Mouse (Mus musculus) heart, embryonic 10.5 days (tissue): ENCODE results near the gene Cib4. TPM values are rescaled to one million over a fixed set of nuclear protein-coding genes. Genes with fewer than 3 reads are reported as not detected.

Experiments
- DNase-seq: peaks from one replicate; pipeline ENCODE4 v3.0.0-alpha.2; 2017; ENCODE audit warnings: low spot score
- H3K27ac ChIP-seq: fragments of 300-500 bp; sonication (generic); 2 replicates; pipeline ENCODE4 v1.5.1; 2016; ENCODE audit warnings: mild to moderate bottlenecking
- H3K27me3 ChIP-seq: fragments of 300-500 bp; sonication (generic); 2 replicates; pipeline ENCODE4 v1.6.1; 2016; ENCODE audit warnings: mild to moderate bottlenecking; ENCODE audit not compliant: poor library complexity, insufficient read depth, severe bottlenecking
- H3K36me3 ChIP-seq: fragments of 300-500 bp; sonication (generic); 2 replicates; pipeline ENCODE4 v1.6.1; 2016; ENCODE audit warnings: mild to moderate bottlenecking, moderate library complexity
- H3K4me1 ChIP-seq: fragments of 300-500 bp; sonication (generic); 2 replicates; pipeline ENCODE4 v1.6.1; 2016; ENCODE audit warnings: mild to moderate bottlenecking
- H3K4me3 ChIP-seq: fragments of 300-500 bp; sonication (generic); 2 replicates; pipeline ENCODE4 v1.5.1; 2016; ENCODE audit warnings: mild to moderate bottlenecking, moderate library complexity
- H3K9me3 ChIP-seq: fragments of 300-500 bp; sonication (generic); 2 replicates; pipeline ENCODE4 v1.6.1; 2016; ENCODE audit warnings: mild to moderate bottlenecking, moderate library complexity
- WGBS: fragments of 180-500 bp; shearing (Covaris S2); methylation state at CpG from one replicate; pipeline ENCODE4 v1.1.7; 2016; 5-methylcytosine and 5-hydroxymethylcytosine counted together
- polyA plus RNA-seq: library from polyadenylated mRNA; unstranded; fragments of >200 nt; fragmentation: Nextera tagmentation; extraction: Ambion mirVana; gene quantifications from 2 replicates; pipeline ENCODE4 v1.2.1, GENCODE M21; 2016

Gene Cib4
- polyA plus RNA-seq, 1 experiment from 2014 or later, result not detected

DNA sequence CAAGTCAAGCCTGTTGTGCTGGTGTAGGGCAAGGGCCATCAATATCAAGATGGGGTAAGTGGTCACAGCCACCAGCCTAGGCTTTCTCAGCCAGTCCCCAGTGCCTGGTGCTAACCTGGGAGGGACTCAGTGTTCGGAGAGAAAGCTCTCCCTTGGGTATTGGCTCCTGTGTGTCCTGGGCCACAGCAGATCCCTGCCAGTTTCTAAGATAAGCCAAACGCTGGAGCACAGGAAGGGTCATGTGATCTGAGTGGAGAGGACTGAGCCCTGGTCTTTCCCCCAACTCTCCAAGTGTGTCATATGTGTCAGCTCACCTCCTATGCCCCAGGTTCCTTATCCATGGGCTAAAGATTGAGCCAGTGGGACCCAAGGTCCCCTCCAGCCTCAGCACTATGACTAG lies 41.5 kb upstream of the Cib4 start:
- Histone ChIP-seq H3K4me1 (peaks cover 62% of the 10 kb centered on the region), H3K9me3 (no peaks in the 10 kb centered on the region), H3K4me3 (no peak overlapping the region), H3K27ac (peak overlapping the region; percentile 80; the same call in 1 of the 2 replicates), H3K36me3 (no peaks in the 10 kb centered on the region), H3K27me3 (peaks cover 51% of the 10 kb centered on the region)
- 15% methylated on average over 2 of the region's 2 CpGs for WGBS
- DNase-seq, result no peak

DNA sequence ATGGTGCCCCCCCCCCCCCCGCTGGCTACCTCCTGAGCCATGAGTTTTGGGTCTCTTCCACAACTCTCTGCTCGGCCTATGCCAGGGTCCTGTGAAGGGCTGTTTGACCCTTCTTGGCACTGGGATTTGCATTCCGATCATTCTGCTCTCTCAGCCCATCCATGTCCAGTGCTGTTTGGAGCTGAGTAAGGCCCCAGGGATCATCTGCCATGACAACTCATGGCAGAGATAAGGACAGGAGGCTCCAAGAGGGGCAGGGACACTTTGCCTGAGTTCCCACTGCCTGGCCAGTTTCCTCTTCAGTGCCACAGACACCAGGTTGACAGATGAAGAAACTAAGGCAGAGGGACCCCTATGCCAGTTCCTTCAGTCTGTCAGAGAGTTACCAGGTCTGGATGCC lies 41.0 kb upstream of the Cib4 start:
- Histone ChIP-seq H3K36me3 (no peaks in the 10 kb centered on the region), H3K9me3 (no peaks in the 10 kb centered on the region), H3K4me1 (peaks cover 62% of the 10 kb centered on the region), H3K27ac (peak overlapping the region; percentile 80; the same call in 1 of the 2 replicates), H3K27me3 (peaks cover 51% of the 10 kb centered on the region), H3K4me3 (no peak overlapping the region)
- DNase-seq, result no peak
- WGBS, result 53% methylated on average over 3 of the region's 3 CpGs

DNA sequence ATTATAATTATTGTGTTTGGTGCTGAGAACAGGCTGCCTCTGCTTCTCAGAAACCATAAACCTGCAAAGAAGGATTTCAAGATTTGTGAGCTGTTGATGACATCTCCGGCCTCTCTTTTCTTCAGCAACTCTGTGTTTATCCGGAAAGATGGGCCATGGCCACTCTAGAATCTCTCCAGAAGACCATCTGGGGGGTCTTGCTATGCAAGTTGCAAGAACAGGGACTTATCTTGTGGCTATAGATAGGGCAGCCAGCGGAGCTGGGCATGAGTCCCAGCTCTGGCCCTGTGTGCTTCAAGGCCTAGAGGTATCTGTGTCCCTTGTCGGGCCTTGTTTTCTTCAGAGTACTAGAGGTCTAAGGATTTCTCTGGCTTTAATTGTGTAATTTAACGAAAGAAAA lies 36.4 kb upstream of the Cib4 start:
- H3K4me1 ChIP-seq, result peaks cover 49% of the 10 kb centered on the region

DNA sequence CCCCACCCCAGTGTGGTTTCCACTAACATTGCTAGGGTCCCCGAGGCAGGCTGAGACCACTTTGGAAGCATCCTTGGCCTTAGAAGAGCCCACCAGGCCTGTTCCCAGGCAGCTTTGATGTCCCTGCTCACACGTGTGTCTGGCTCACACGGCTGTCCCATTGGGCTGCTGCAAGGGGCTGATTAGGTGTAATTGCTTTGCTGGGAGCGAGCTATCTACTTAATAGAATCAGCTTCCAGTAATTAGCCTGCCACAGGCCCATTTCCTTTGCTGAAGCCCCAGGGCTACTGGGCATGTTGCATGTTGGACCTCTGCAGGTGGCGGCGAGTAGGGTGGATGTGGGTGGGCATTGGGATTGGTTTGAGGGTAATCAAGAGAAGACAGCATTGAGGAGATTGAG lies 35.1 kb upstream of the Cib4 start:
- no peaks in the 10 kb centered on the region for H3K36me3 ChIP-seq
- WGBS, result 65% methylated on average over 6 of the region's 6 CpGs
- no peak overlapping the region for H3K4me3 ChIP-seq
- 0 out of 2 replicates have a peak, but pooled peaks cover 4% of the 10 kb centered on the region for H3K27me3 ChIP-seq
- no peaks in the 10 kb centered on the region for H3K9me3 ChIP-seq
- no peak overlapping the region for H3K27ac ChIP-seq
- no peak for DNase-seq
- H3K4me1 ChIP-seq, result peaks cover 54% of the 10 kb centered on the region

More for the DNA sequence above, 36.4 kb upstream of the Cib4 start:
- 55% methylated on average over 5 of the region's 5 CpGs for WGBS
- H3K36me3 ChIP-seq, result no peaks in the 10 kb centered on the region
- H3K27me3 ChIP-seq, result peaks cover 14% of the 10 kb centered on the region; the same call in 1 of the 2 replicates
- peak overlapping the region; percentile 22; the same call in 1 of the 2 replicates for H3K27ac ChIP-seq
- H3K9me3 ChIP-seq, result no peaks in the 10 kb centered on the region
- no peak for DNase-seq
- no peak overlapping the region for H3K4me3 ChIP-seq

DNA sequence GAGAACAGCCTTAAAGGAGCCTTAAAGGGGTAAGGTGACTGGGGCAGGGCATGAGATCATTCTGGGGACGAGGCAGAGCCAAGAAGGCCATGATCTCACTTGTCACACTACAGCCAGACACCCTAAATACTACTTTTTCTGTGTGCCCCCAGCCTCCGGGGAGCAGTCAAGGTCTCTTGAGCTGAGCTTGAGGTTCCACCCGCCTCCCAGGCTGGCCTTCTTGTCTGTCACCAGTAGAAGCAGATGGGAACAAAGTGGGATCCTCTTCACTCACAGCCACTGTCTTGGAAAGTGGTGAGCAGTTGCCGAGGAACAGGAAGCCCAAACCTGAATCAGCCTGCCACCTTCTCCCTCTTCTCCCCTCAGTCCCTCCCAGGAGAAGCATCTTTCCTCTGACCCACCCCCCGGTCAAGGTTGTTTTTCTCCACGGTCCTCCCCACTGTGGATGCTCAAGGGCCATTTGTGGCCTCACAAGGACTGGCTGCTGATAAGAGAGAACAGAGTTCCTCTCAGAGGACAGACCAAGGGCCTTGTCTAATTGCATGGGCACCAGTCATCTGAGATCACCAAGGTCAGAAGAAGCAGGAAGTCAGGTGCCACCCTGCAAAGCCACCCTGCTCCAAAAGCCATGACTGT lies 32.9 kb upstream of the Cib4 start:
- DNase-seq, result no peak
- Histone ChIP-seq H3K4me3 (no peak overlapping the region), H3K27ac (peak overlapping the region; percentile 87), H3K36me3 (no peaks in the 10 kb centered on the region), H3K9me3 (no peaks in the 10 kb centered on the region), H3K27me3 (no peaks in the 10 kb centered on the region), H3K4me1 (peaks cover 54% of the 10 kb centered on the region)
- 40% methylated on average over 6 of the region's 6 CpGs for WGBS

DNA sequence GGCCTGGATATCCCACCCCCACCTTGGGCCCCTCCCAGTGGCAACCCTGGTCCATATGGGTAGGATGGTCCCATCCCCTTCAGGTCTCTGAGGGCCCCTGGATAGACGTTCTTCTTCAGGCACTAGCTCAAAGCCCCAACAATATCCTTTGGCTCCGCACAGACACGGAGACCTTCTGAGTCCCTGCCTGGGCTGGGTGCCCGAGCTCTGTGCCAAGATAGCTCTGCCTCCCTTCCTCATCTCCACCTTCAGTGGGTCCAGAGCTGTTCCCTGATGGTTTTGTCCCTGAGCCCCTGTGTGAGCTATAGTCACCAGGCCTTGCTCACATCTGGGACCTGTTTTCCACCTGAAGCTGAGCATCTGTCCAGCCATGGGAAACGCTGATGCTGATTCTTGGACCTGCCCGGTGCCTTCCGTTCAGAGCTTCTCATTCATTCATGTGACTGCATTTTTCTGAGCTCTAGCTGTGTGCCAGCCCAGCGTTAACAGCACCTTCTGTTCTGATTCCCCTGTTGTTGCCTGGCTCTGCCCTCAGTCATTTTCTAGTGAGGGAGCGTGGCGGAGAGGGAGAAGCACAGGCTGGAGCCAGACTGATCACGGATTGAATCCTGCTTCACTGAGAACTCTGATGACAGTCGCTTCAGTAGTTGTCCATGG lies 32.1 kb upstream of the Cib4 start:
- WGBS, result 77% methylated on average over 12 of the region's 12 CpGs
- no peak overlapping the region for H3K4me3 ChIP-seq
- H3K27ac ChIP-seq, result peak overlapping the region; percentile 87
- H3K4me1 ChIP-seq, result peaks cover 55% of the 10 kb centered on the region
- no peaks in the 10 kb centered on the region for H3K27me3 ChIP-seq
- no peaks in the 10 kb centered on the region for H3K9me3 ChIP-seq
- H3K36me3 ChIP-seq, result no peaks in the 10 kb centered on the region
- no peak for DNase-seq

DNA sequence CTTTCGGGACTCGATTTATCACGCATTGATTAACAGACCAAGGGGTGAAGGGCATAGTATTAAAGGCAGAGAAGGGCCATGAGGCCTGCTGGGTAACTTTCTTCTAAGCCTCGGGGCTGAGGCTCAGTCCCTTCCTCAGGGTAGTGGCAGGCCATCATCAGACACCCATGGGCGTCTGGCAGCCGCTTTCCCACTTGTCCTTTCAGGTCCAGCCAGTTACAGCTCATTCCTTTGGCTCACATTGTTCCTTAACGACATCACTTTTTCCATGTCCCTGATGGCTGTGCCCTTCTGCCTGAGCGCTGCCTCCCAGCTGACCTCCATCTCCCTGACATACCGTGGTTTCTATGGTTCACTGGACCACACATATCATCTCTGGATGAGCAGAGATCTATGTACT lies 31.6 kb upstream of the Cib4 start:
- H3K9me3 ChIP-seq, result no peaks in the 10 kb centered on the region
- no peak for DNase-seq
- H3K4me3 ChIP-seq, result no peak overlapping the region
- H3K4me1 ChIP-seq, result peaks cover 58% of the 10 kb centered on the region
- H3K27ac ChIP-seq, result peak overlapping the region; percentile 87
- WGBS, result 44% methylated on average over 9 of the region's 9 CpGs
- no peaks in the 10 kb centered on the region for H3K36me3 ChIP-seq
- H3K27me3 ChIP-seq, result no peaks in the 10 kb centered on the region

DNA sequence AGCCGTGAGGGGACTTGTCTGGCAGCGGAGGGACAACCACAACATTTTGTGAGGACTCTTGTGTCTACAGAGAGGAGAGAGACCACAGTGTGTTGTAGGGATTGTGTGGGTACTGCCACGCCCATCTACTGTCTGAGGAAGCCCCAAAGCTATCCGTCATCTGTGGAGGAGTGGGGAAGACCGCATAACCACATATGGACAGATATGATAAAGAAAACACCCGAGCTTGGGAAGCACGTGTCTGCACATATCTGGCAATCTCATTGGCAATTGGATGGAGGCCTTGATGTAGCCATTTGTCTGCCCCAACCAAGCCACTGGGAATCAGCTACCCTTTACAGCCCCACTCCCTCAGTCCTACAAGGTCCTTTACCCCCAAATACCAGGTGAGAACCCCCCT lies 30.6 kb upstream of the Cib4 start:
- peaks cover 59% of the 10 kb centered on the region for H3K4me1 ChIP-seq
- DNase-seq, result no peak
- H3K4me3 ChIP-seq, result no peak overlapping the region
- H3K36me3 ChIP-seq, result no peaks in the 10 kb centered on the region
- no peaks in the 10 kb centered on the region for H3K9me3 ChIP-seq
- no peaks in the 10 kb centered on the region for H3K27me3 ChIP-seq
- 75% methylated on average over 7 of the region's 7 CpGs for WGBS
- H3K27ac ChIP-seq, result peak overlapping the region; percentile 87

DNA sequence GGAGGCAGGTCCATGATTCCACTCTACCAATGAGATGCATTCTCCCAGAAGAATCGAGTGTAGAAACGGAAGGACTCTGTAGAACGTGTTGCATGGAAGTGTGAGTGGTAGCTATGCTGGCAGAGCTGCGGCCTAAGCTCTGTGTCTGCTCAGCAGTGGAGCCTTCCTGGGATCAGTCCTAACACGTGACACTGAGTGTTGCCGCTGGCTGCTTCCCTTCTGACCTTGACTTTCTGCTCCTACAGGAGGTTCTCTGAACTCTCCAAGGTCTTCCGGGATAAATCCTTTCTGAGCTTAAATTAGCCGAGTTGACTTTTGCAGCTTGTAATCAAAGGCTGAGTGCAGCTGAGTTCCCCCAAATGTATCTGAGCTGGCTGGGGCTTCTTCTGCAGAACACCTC lies 28.7 kb upstream of the Cib4 start:
- no peaks in the 10 kb centered on the region for H3K27me3 ChIP-seq
- H3K27ac ChIP-seq, result peak overlapping the region; percentile 47; the same call in 1 of the 2 replicates
- no peaks in the 10 kb centered on the region for H3K9me3 ChIP-seq
- WGBS, result 73% methylated on average over 8 of the region's 8 CpGs
- H3K36me3 ChIP-seq, result no peaks in the 10 kb centered on the region
- H3K4me1 ChIP-seq, result peaks cover 64% of the 10 kb centered on the region
- no peak for DNase-seq
- no peak overlapping the region for H3K4me3 ChIP-seq

DNA sequence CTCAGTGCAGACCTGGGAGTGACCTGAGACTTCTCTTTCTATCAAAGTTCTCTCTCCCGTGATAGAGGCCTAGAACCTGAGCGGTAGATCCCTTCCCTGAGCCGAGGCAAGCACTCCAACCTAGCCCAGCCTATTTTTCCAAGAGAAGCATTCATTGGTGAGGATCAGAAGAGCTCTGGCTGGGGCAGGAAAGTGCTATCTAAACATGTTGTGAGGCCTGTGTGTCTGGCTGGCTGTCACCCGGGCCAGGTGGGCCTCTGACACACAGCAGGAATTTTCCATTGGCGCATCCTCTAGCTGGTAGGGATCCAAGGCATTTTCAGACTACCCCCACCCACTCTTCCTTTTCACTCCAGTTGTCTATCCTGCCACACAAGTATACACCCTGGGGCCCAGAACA lies 26.2 kb upstream of the Cib4 start:
- H3K4me3 ChIP-seq, result no peak overlapping the region
- no peak for DNase-seq
- H3K9me3 ChIP-seq, result no peaks in the 10 kb centered on the region
- H3K4me1 ChIP-seq, result peaks cover 40% of the 10 kb centered on the region
- no peaks in the 10 kb centered on the region for H3K27me3 ChIP-seq
- no peaks in the 10 kb centered on the region for H3K36me3 ChIP-seq
- 29% methylated on average over 5 of the region's 5 CpGs for WGBS
- peak overlapping the region; percentile 78 for H3K27ac ChIP-seq

DNA sequence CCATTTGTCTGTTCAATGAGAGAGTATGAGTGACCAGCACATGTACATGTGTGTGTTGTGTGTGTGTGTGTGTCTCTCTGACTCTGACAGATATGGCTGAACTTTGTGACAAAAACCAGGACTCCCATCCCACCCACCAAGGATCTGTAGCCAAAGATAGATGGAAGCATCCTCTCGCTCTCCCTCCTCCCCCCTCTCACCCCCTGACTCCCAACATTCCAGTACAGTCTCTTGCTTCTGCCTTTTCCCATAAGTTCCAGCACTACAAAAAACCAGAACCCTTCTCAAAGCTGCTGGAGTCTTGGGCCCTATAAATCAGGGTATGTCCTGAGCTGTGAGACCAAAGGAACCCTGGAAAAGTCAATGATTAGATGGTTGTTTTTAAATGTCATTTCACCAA lies 22.8 kb upstream of the Cib4 start:
- H3K27ac ChIP-seq, result no peak overlapping the region
- no peaks in the 10 kb centered on the region for H3K9me3 ChIP-seq
- H3K4me3 ChIP-seq, result no peak overlapping the region
- no peak for DNase-seq
- WGBS, result 43% methylated on average over 1 of the region's 1 CpGs
- H3K4me1 ChIP-seq, result peaks cover 30% of the 10 kb centered on the region; the same call in 1 of the 2 replicates
- no peaks in the 10 kb centered on the region for H3K36me3 ChIP-seq
- H3K27me3 ChIP-seq, result no peaks in the 10 kb centered on the region

DNA sequence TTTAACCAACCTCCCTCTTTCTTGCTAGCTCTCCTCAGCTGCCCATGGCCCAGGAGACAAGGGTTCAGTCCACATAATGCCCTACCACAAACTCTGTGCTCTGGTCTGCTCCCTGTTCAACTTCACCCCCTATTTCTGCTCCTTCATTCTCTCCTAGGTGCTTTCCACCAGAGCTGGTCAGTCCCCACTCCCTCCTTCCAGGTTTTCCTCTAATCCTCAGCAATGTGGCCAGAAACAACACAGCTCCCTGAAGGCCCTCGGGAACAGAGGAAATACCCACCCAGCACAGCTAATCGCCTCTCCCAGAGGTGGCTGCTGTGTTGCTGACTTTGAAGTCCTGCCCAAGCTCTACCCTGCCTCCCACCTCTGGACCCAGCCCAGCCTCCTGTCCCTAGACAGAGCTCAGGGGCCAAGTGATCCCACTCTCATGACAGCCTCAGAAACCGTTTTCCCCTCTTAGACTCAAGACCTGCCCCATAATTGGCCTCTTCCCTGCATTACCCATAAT lies 14.4 kb upstream of the Cib4 start:
- peaks cover 15% of the 10 kb centered on the region for H3K4me1 ChIP-seq

DNA sequence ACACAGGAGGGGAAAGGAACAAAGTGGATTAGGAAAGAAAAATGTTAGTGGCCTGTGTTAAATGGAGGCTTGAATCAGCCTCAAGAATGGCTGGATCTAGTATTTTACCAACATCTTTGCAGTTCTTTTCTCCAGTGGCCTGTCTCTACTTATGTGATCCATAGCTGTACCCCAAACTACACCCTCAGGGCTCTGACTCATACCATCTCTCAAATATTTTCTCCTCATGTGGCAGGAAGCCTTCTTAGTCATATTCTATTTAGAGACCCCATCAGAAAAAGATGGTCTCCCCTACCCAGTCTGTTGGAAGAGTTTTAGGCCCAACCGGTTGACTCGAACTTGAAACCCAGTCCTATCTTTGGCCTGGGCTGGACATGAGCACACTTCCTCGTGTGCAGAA lies 13.8 kb upstream of the Cib4 start:
- 73% methylated on average over 3 of the region's 3 CpGs for WGBS
- H3K36me3 ChIP-seq, result no peaks in the 10 kb centered on the region
- no peak for DNase-seq
- H3K4me1 ChIP-seq, result peaks cover 21% of the 10 kb centered on the region
- no peaks in the 10 kb centered on the region for H3K9me3 ChIP-seq
- H3K27me3 ChIP-seq, result 0 out of 2 replicates have a peak, but pooled peaks cover 12% of the 10 kb centered on the region
- H3K27ac ChIP-seq, result no peak overlapping the region
- no peak overlapping the region for H3K4me3 ChIP-seq

More for the DNA sequence above, 14.4 kb upstream of the Cib4 start:
- Histone ChIP-seq H3K36me3 (no peaks in the 10 kb centered on the region), H3K27me3 (0 out of 2 replicates have a peak, but pooled peaks cover 12% of the 10 kb centered on the region), H3K9me3 (no peaks in the 10 kb centered on the region), H3K27ac (no peak overlapping the region), H3K4me3 (no peak overlapping the region)
- DNase-seq, result no peak
- WGBS, result 16% methylated on average over 3 of the region's 3 CpGs
